Mouse (Mus musculus) left cerebral cortex, adult 2 months (tissue): Measurements from ENCODE around the gene Tldc2. TPM values are rescaled to one million over a fixed set of nuclear protein-coding genes. Genes with fewer than 3 reads are reported as not detected.
A peak's percentile ranks its signal among the peaks of the same experiment; 100 is the strongest.

Experiments used
- DNase-seq, 2 experiments: peaks; one replicate each; pipeline ENCODE4 v3.0.0; 2021 to 2022; ENCODE audit warnings: low spot score in 2 of 2, mixed read lengths in 1 of 2; ENCODE audit errors: extremely low spot score in 1 of 2
- H3K27ac ChIP-seq: fragments of 200-600 bp; 2 replicates; pipeline ENCODE4 v1.8.1; 2022
- H3K4me3 ChIP-seq: fragments of 200-600 bp; 2 replicates; pipeline ENCODE4 v1.8.1; 2022
- CTCF ChIP-seq: fragments of 200-600 bp; IDR thresholded peaks from 2 replicates; pipeline ENCODE4 v1.8.1; 2022; ENCODE audit warnings: antibody characterized with exemption, mild to moderate bottlenecking, moderate library complexity
- intact Hi-C: fragments of 180-260 bp; cut with DNase I; formaldehyde crosslinking; loops from one replicate; pipeline ENCODE4 v1.15.1; 2025
- total RNA-seq, 2 experiments: library from RNA; stranded (reverse); gene quantifications; 2 replicates each; pipeline ENCODE4 v1.2.3; 2021

Tldc2 gene
- total RNA-seq, 2 experiments from 2014 or later, result not detected

GRCm38 (mm10) chr2:157074186-157074724 is 12.6 kb upstream of the Tldc2 start:
- no peak overlapping the region for H3K4me3 ChIP-seq
- no peak for TF ChIP-seq CTCF
- intact Hi-C loops, result no loop called here
- H3K27ac ChIP-seq, result no peak overlapping the region
- no peak for DNase-seq

- Histone ChIP-seq H3K27ac (no peak overlapping the region), H3K4me3 (no peak overlapping the region)
- no peak for DNase-seq
- intact Hi-C loops, result loop anchor here (5.0 kb wide), 1 partner anchor 32 kb away; no protein-coding TSS in a partner anchor
- no peak for TF ChIP-seq CTCF
Observed at GRCm38 (mm10) chr2:157074772-157075171, 12.1 kb upstream of the Tldc2 start.

GRCm38 (mm10) chr2:157075226-157075625 is 11.6 kb upstream of the Tldc2 start:
- TF ChIP-seq CTCF, result no peak
- Histone ChIP-seq H3K27ac (no peak overlapping the region), H3K4me3 (no peak overlapping the region)
- no peak for DNase-seq
- intact Hi-C loops, result loop anchor here (5.0 kb wide), 1 partner anchor 33 kb away; no protein-coding TSS in a partner anchor

GRCm38 (mm10) chr2:157075685-157076084 is 11.2 kb upstream of the Tldc2 start:
- TF ChIP-seq CTCF, result peak; percentile 19
- peak overlapping the region; percentile 28; the same call in 1 of the 2 replicates for H3K27ac ChIP-seq

GRCm38 (mm10) chr2:157076585-157076984 is 10.3 kb upstream of the Tldc2 start:
- peak overlapping the region; percentile 5 for H3K27ac ChIP-seq
- intact Hi-C loops, result loop anchor here (2.0 to 5.0 kb wide), 2 partner anchors 18 to 34 kb away; no protein-coding TSS in a partner anchor

More at GRCm38 (mm10) chr2:157075685-157076084, 11.2 kb upstream of the Tldc2 start:
- DNase-seq, result no peak
- H3K4me3 ChIP-seq, result no peak overlapping the region
- intact Hi-C loops, result loop anchor here (2.0 to 5.0 kb wide), 2 partner anchors 17 to 33 kb away; no protein-coding TSS in a partner anchor

GRCm38 (mm10) chr2:157077160-157077559 is 9.7 kb upstream of the Tldc2 start:
- Histone ChIP-seq H3K4me3 (peak overlapping the region; percentile 72), H3K27ac (peak overlapping the region; percentile 61)
- TF ChIP-seq CTCF, result no peak
- intact Hi-C loops, result loop anchor here (2.0 to 5.0 kb wide), 2 partner anchors 18 to 35 kb away; no protein-coding TSS in a partner anchor
- DNase-seq, result no peak

More at GRCm38 (mm10) chr2:157076585-157076984, 10.3 kb upstream of the Tldc2 start:
- DNase-seq, result no peak
- no peak overlapping the region for H3K4me3 ChIP-seq
- TF ChIP-seq CTCF, result no peak

GRCm38 (mm10) chr2:157077641-157078058 is 9.2 kb upstream of the Tldc2 start:
- Histone ChIP-seq H3K4me3 (peak overlapping the region; percentile 72), H3K27ac (peak overlapping the region; percentile 61)
- TF ChIP-seq CTCF, result no peak
- DNase-seq, result peak; percentile 51 to 68
- intact Hi-C loops, result loop anchor here (2.0 to 5.0 kb wide), 2 partner anchors 19 to 35 kb away; no protein-coding TSS in a partner anchor

- Histone ChIP-seq H3K27ac (peak overlapping the region; percentile 61), H3K4me3 (peak overlapping the region; percentile 72)
- no peak for TF ChIP-seq CTCF
- DNase-seq, result no peak
- intact Hi-C loops, result loop anchor here (5.0 kb wide), 1 partner anchor 36 kb away; no protein-coding TSS in a partner anchor
Observed at GRCm38 (mm10) chr2:157078059-157078792, 8.6 kb upstream of the Tldc2 start.

GRCm38 (mm10) chr2:157078793-157079700 is 7.8 kb upstream of the Tldc2 start, which contains the start of gene Soga1:
Gene Soga1 (minus strand): TSS chr2:157079254.
- TF ChIP-seq CTCF, result peak; percentile 53
- intact Hi-C loops, result loop anchor here (1.0 to 5.0 kb wide), 2 partner anchors 37 to 87 kb away; partner anchors contain the start of gene Ndrg3
- Histone ChIP-seq H3K27ac (peak within 1 kb of the TSS; percentile 83), H3K4me3 (peak within 1 kb of the TSS; percentile 72)
- peak; percentile 82 to 85 for DNase-seq

GRCm38 (mm10) chr2:157079701-157080180 is 7.1 kb upstream of the Tldc2 start:
- DNase-seq, result no peak
- Histone ChIP-seq H3K4me3 (peak overlapping the region; percentile 72), H3K27ac (peak overlapping the region; percentile 83)
- TF ChIP-seq CTCF, result no peak
- intact Hi-C loops, result loop anchor here (1.0 to 5.0 kb wide), 2 partner anchors 37 to 87 kb away; partner anchors contain the start of gene Ndrg3

- Histone ChIP-seq H3K4me3 (no peak overlapping the region), H3K27ac (no peak overlapping the region)
- intact Hi-C loops, result no loop called here
- TF ChIP-seq CTCF, result no peak
- no peak for DNase-seq
Observed at GRCm38 (mm10) chr2:157081331-157081730, 5.5 kb upstream of the Tldc2 start.
